Mouse (Mus musculus) adrenal gland, postnatal 25 days (tissue): ENCODE data around the gene Vstm4. TPM values are rescaled to one million over a fixed set of nuclear protein-coding genes. Genes with fewer than 3 reads are reported as not detected.

Experiments
- DNase-seq: peaks from one replicate; pipeline ENCODE4 v3.0.0; 2021; ENCODE audit warnings: mixed read lengths
- total RNA-seq: library from RNA; stranded (reverse); gene quantifications from 2 replicates; pipeline ENCODE4 v1.2.3, GENCODE M21; 2021

Vstm4 gene
- total RNA-seq, 1 experiment from 2014 or later, result 16.3 TPM

GRCm38 (mm10) chr14:32947512-32947911 lies 91.0 kb downstream of the Vstm4 start:
- no peak for DNase-seq

GRCm38 (mm10) chr14:32950312-32951301 lies 94.1 kb downstream of the Vstm4 start:
- DNase-seq, result peak; percentile 7

GRCm38 (mm10) chr14:32956486-32956885 lies 99.9 kb downstream of the Vstm4 start:
- peak; percentile 8 for DNase-seq

GRCm38 (mm10) chr14:32958671-32959070 lies 102.1 kb downstream of the Vstm4 start:
- no peak for DNase-seq

GRCm38 (mm10) chr14:32960481-32960880 lies 103.9 kb downstream of the Vstm4 start:
- DNase-seq, result peak; percentile 71

- DNase-seq, result no peak
Observed at GRCm38 (mm10) chr14:32964742-32965141, 108.2 kb downstream of the Vstm4 start.

- DNase-seq, result no peak
Observed at GRCm38 (mm10) chr14:32970700-32971099, 114.1 kb downstream of the Vstm4 start.

GRCm38 (mm10) chr14:32984176-32984738 lies 127.7 kb downstream of the Vstm4 start:
- no peak for DNase-seq

- DNase-seq, result no peak
Observed at GRCm38 (mm10) chr14:32986659-32987058, 130.1 kb downstream of the Vstm4 start.

Other genes starting within 250 kb of the Vstm4 start
- gene 3425401B19Rik, start 171.5 kb upstream of the Vstm4 start, total RNA-seq, result 0.36 TPM in 1 of 2 replicates, not detected in the other
- 2.7 and 4.4 TPM in 2 replicates for gene Tmem273, start 70.8 kb upstream of the Vstm4 start, total RNA-seq
- gene Fam170b, start 22.8 kb upstream of the Vstm4 start, total RNA-seq, result 0.18 and 0.43 TPM in 2 replicates
- gene Lrrc18, start 134.6 kb downstream of the Vstm4 start, total RNA-seq, result 0.79 and 1.2 TPM in 2 replicates